Comparison of ENCODE assay signal across 8 mouse cellular contexts in the genomic region with DNA sequence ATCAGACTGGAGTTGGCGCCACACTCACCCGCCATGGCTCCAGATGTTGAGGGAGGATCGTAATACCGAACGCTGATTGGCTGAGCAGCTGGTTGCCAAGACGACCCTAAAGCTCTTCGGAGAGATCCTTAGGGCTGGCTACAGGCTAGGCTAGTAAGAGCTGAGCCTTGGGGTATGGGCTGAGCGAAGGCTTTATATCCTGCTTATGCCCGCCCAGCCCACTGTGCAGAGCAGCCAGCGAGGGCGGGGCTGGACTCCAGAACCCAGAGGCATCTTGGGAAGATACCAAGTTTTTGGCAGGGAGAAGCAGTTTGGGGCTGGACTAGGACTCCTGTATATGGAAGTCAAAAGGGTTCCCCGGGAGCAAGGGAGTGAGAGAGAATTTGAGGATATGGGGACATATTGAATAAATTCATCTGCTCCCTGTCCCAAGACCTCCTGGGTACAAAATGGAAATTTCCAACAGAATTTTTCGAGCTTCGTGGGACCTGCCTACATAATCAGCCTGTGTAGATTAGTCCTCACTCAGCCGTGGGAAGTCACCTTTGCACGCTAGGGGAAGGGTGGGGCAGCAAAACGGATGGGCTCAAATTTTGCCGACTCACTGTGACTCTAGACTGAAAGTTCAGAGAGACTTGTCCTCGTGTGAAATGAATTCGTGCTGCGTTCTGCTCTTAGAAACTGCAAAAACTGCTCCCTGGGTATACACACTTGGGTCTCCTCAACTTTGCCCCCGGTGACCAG. TPM values are rescaled to one million over a fixed set of nuclear protein-coding genes. Genes with fewer than 3 reads are reported as not detected.
A peak's percentile ranks its signal among the peaks of the same experiment; 100 is the strongest.
DNase-seq lines count a peak whose midpoint lies in the region; ATAC-seq lines count a peak whose summit lies in the region.

Nqo1 (minus strand) TSS at position 169 of the 744 bp plus-strand sequence.

- H3K27me3 ChIP-seq in intestine, embryonic 14.5 days (replicated peaks; ENCODE audit: control insufficient read depth, insufficient read depth, low read length), result no peaks in the 10 kb centered on the region

- H3K4me3 ChIP-seq in intestine, embryonic 14.5 days (ENCODE audit: low read depth, low read length), result peak within 1 kb of the TSS; percentile 30

- peak; percentile 92 for ATAC-seq in intestine, embryonic 14.5 days (replicated peaks; ENCODE audit: low FRiP score, low TSS enrichment, low read depth)
- ATAC-seq in megakaryocyte progenitor cell, adult 5-6 weeks (replicated peaks; ENCODE audit: poor library complexity), result peak; percentile 89

- H3K36me3 ChIP-seq in intestine, embryonic 14.5 days (ENCODE audit: control insufficient read depth, insufficient read depth, low read length), result no peaks in the 10 kb centered on the region; the same call in 1 of the 2 replicates

- intact Hi-C loops in gastrocnemius, postnatal 36 days (cut with DNase I), result no loop called here
- intact Hi-C loops in left cerebral cortex, postnatal 10 days (cut with DNase I), result no loop called here

- H3K27ac ChIP-seq in intestine, embryonic 14.5 days (ENCODE audit: low read depth), result peak within 1 kb of the TSS; percentile 33; the same call in 1 of the 2 replicates

- 15% methylated on average over 22 of the region's 22 CpGs for WGBS in intestine, embryonic 14.5 days

- H3K4me2 ChIP-seq in intestine, embryonic 14.5 days (ENCODE audit: low read length), result peak within 1 kb of the TSS; percentile 59

- H3K4me1 ChIP-seq in intestine, embryonic 14.5 days (replicated peaks; ENCODE audit: control insufficient read depth, insufficient read depth, low read length), result 0 out of 2 replicates have a peak, but pooled peaks cover 11% of the 10 kb centered on the region

- H3K9me3 ChIP-seq in intestine, embryonic 14.5 days (ENCODE audit: control insufficient read depth, low read length), result no peaks in the 10 kb centered on the region

- H3K9ac ChIP-seq in intestine, embryonic 14.5 days (ENCODE audit: low read length), result peak within 1 kb of the TSS; percentile 34

- DNase-seq in adrenal gland, adult 8-10 months, result peak; percentile 64
- DNase-seq in embryo, embryonic 11.5 days (ENCODE audit: low read depth, low spot score), result peak; percentile 77
- peak; percentile 66 to 69 for DNase-seq in gastrocnemius, postnatal 36 days
- DNase-seq in intestine, embryonic 14.5 days (ENCODE audit: low spot score), result peak; percentile 76
- DNase-seq in left cerebral cortex, postnatal 10 days (ENCODE audit: extremely low spot score in 1 of 2, low spot score in 2 of 2), result peak; percentile 69 to 86
- peak; percentile 62 for DNase-seq in right cerebral cortex, postnatal 14 days
- peak; percentile 67 for DNase-seq in urinary bladder, postnatal 25 days (ENCODE audit: low spot score)

RNA-seq across cellular contexts. Expression of gene Nqo1, which starts in this region (rescaled TPM):
- 1 to 10 TPM; 5.8 to 8.1 (median 6.9) TPM for total RNA-seq in adrenal gland, adult 8-10 months (2022)
- 10 to 100 TPM; 14.7 to 17.2 TPM for total RNA-seq in gastrocnemius, postnatal 36 days (2021)
- polyA plus RNA-seq in intestine, embryonic 14.5 days (2014; fragmentation: Nextera tagmentation; extraction: Ambion mirVana), result 8.9 and 10.6 TPM in 2 replicates
- 1 to 10 TPM; 3.0 to 3.4 TPM for total RNA-seq in left cerebral cortex, postnatal 10 days (2021)
- total RNA-seq in megakaryocyte progenitor cell, adult 5-6 weeks (2015), result 4.0 and 5.4 TPM in 2 replicates
- total RNA-seq in megakaryocyte progenitor cell, adult 5-6 weeks (2017), result 2.8 and 3.5 TPM in 2 replicates

Comparison
In these comparisons a context has a peak if more than half of its experiments do, and no peak if none do; other contexts are left out.
1. Peak in every context shown above with its lines: DNase-seq, ATAC-seq, H3K4me3 ChIP-seq and H3K27ac ChIP-seq.